Mouse (Mus musculus) kidney, postnatal 0 days (tissue): ENCODE measurements around the gene Rps26. TPM values are rescaled to one million over a fixed set of nuclear protein-coding genes. Genes with fewer than 3 reads are reported as not detected.
"Not testable (repeated sequence)": the region's sequence is repeated elsewhere in the genome, so short reads cannot be mapped to it uniquely, and the experiment has no call there.

ENCODE experiments used
- ATAC-seq: fragments of 200-750 bp; cut with Nextera tagmentation; replicated peaks from 2 replicates; pipeline ENCODE4 v1.8.0; 2017; ENCODE audit warnings: low read depth, moderate number of reproducible peaks, moderate TSS enrichment, moderate library complexity; ENCODE audit not compliant: low FRiP score
- DNase-seq: peaks from one replicate; pipeline ENCODE4 v3.0.0-alpha.2; 2016; ENCODE audit warnings: low spot score
- H3K27ac ChIP-seq: fragments of 300-500 bp; sonication (generic); 2 replicates; pipeline ENCODE4 v1.5.1; 2014; ENCODE audit warnings: mild to moderate bottlenecking
- H3K27me3 ChIP-seq: fragments of 300-500 bp; sonication (generic); 2 replicates; pipeline ENCODE4 v1.6.1; 2014; ENCODE audit warnings: low read length, mixed read lengths; ENCODE audit not compliant: insufficient read depth
- H3K36me3 ChIP-seq: fragments of 300-500 bp; sonication (generic); 2 replicates; pipeline ENCODE4 v1.6.1; 2014; ENCODE audit warnings: low read length, mixed read lengths; ENCODE audit not compliant: insufficient read depth
- H3K4me1 ChIP-seq: fragments of 300-500 bp; sonication (generic); replicated peaks from 2 replicates; pipeline ENCODE4 v1.6.1; 2014; ENCODE audit warnings: antibody characterized with exemption, low read length, mixed read lengths; ENCODE audit not compliant: insufficient read depth
- H3K4me2 ChIP-seq: fragments of 300-500 bp; sonication (generic); 2 replicates; pipeline ENCODE4 v1.6.1; 2014; ENCODE audit warnings: mild to moderate bottlenecking, low read length, moderate library complexity, mixed read lengths
- H3K4me3 ChIP-seq: fragments of 300-500 bp; sonication (generic); replicated peaks from 2 replicates; pipeline ENCODE4 v1.5.1; 2014; ENCODE audit warnings: low read depth, low read length
- H3K9ac ChIP-seq: fragments of 300-500 bp; sonication (generic); 2 replicates; pipeline ENCODE4 v1.6.1; 2014; ENCODE audit warnings: low read depth, low read length
- H3K9me3 ChIP-seq: fragments of 300-500 bp; sonication (generic); replicated peaks from 2 replicates; pipeline ENCODE4 v1.6.1; 2016; ENCODE audit warnings: low read length, inconsistent platforms, mixed read lengths
- CTCF ChIP-seq: IDR thresholded peaks from 2 replicates; pipeline ENCODE4 v1.5.1; 2016; ENCODE audit warnings: antibody characterized with exemption, low read depth, mild to moderate bottlenecking, moderate library complexity
- WGBS: fragments of 180-500 bp; shearing (Covaris S2); extraction: QIAGEN DNeasy Blood & Tissue Kit; methylation state at CpG from one replicate; pipeline ENCODE4 v1.1.7; 2014; 5-methylcytosine and 5-hydroxymethylcytosine counted together
- polyA plus RNA-seq: library from polyadenylated mRNA; unstranded; fragments of >200 nt; fragmentation: Nextera tagmentation; extraction: Ambion mirVana; gene quantifications from 2 replicates; pipeline ENCODE4 v1.2.1, GENCODE M21; 2015

Gene Rps26
- polyA plus RNA-seq, 1 experiment from 2014 or later = 985 TPM

GRCm38 (mm10) chr10:128622702-128623101 lies 3.8 kb downstream of the Rps26 start:
- no peaks in the 10 kb centered on the region for H3K4me1 ChIP-seq
- H3K4me2 ChIP-seq = no peak overlapping the region
- WGBS = 92% methylated on average over 4 of the region's 4 CpGs
- H3K9ac ChIP-seq = no peak overlapping the region
- H3K27ac ChIP-seq = no peak overlapping the region
- no peaks in the 10 kb centered on the region for H3K27me3 ChIP-seq
- DNase-seq = no peak
- peaks cover 14% of the 10 kb centered on the region; the same call in 1 of the 2 replicates for H3K36me3 ChIP-seq
- no peak for TF ChIP-seq CTCF
- no peak overlapping the region for H3K4me3 ChIP-seq
- no peak for ATAC-seq
- no peaks in the 10 kb centered on the region for H3K9me3 ChIP-seq

- no peak; the same call in 1 of the 2 replicates for TF ChIP-seq CTCF
- ATAC-seq (no peak), DNase-seq (peak; percentile 21)
- H3K9me3 ChIP-seq = no peaks in the 10 kb centered on the region
- H3K9ac ChIP-seq = no peak overlapping the region
- H3K27ac ChIP-seq = 0 out of 2 replicates have a peak overlapping the region, but pooled peaks have one; percentile 8
- H3K4me1 ChIP-seq = no peaks in the 10 kb centered on the region
- H3K36me3 ChIP-seq = peaks cover 14% of the 10 kb centered on the region; the same call in 1 of the 2 replicates
- H3K4me3 ChIP-seq = no peak overlapping the region
- H3K4me2 ChIP-seq = no peak overlapping the region
- 65% methylated on average over 3 of the region's 3 CpGs for WGBS
- no peaks in the 10 kb centered on the region for H3K27me3 ChIP-seq
These were observed 4.5 kb downstream of the Rps26 start for GRCm38 (mm10) chr10:128621986-128622520.

DNA sequence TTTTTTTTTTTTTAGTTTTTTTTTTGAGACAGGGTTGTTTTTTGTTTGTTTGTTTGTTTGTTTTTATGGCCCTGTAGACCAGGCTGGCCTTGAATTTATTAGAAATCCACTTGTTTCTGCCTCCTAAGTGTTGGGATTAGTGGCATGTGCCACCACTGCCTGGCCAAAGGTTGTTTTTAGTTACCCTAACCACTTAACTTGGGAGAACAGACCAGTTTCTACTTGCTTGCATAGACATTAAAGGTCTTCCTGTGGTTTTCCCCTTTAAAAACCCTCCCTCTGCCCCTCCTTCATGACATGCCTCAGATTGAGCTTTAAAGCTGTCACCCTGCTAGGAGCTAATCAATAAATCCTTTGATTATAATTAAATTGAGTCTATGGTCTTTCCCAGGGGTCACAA lies 6.3 kb downstream of the Rps26 start:
- Histone ChIP-seq H3K9ac (no peak overlapping the region), H3K4me3 (no peak overlapping the region), H3K9me3 (no peaks in the 10 kb centered on the region), H3K4me2 (no peak overlapping the region), H3K36me3 (peaks cover 14% of the 10 kb centered on the region; the same call in 1 of the 2 replicates), H3K4me1 (no peaks in the 10 kb centered on the region), H3K27ac (no peak overlapping the region), H3K27me3 (no peaks in the 10 kb centered on the region)
- no peak for ATAC-seq
- no peak for DNase-seq
- TF ChIP-seq CTCF = no peak

DNA sequence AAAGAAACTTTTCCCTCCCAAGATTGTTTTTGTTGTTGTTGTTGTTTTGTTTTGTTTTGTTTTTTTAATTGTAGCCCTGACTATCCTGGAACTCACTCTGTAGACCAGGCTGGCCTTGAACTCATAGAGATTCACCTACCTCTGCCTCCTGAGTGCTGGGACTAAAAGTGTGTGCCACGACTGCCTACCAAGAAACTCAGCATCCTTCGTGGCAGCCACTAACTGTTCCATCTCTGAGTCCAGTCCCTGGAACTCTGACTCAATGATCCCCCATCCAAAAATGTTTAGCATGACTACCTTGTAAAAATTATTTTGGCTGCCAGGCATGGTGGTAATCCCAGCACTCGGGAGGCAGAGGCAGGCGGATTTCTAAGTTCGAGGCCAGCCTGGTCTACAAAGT lies 7.4 kb downstream of the Rps26 start:
- not testable (repeated sequence) for H3K36me3 ChIP-seq, H3K27ac ChIP-seq, H3K4me1 ChIP-seq, H3K9ac ChIP-seq, DNase-seq, H3K4me3 ChIP-seq, H3K9me3 ChIP-seq, ATAC-seq, H3K27me3 ChIP-seq, H3K4me2 ChIP-seq
- 90% methylated on average over 5 of the region's 5 CpGs for WGBS

DNA sequence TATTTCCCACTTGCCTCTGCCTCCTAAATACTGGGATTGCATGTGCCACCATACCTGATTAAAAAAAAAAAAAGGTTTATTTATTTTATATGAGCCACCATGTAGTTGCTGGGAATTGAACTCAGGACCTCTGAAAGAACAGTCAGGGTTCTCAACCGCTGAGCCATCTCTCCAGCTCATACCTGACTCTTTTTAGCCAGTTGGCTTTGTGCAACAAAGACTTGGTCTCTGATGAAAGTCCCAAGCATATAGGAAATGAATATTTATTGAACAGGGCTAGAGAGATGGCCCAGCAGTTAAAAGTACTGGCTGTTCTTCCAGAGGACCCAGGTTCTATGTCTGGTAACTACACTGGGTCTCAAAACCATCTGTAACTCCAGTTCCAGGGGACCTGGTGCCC lies 8.0 kb downstream of the Rps26 start:
- 82% methylated on average over 1 of the region's 1 CpGs for WGBS
- no peak overlapping the region for H3K27ac ChIP-seq
- no peaks in the 10 kb centered on the region for H3K27me3 ChIP-seq
- no peak overlapping the region for H3K4me2 ChIP-seq
- H3K9ac ChIP-seq = no peak overlapping the region
- no peak for TF ChIP-seq CTCF
- H3K9me3 ChIP-seq = no peaks in the 10 kb centered on the region
- ATAC-seq = no peak
- no peak for DNase-seq
- H3K4me1 ChIP-seq = no peaks in the 10 kb centered on the region
- H3K4me3 ChIP-seq = no peak overlapping the region
- H3K36me3 ChIP-seq = peaks cover 4% of the 10 kb centered on the region; the same call in 1 of the 2 replicates

GRCm38 (mm10) chr10:128615798-128616448 lies 10.6 kb downstream of the Rps26 start:
- not testable (repeated sequence) for H3K27me3 ChIP-seq, H3K4me1 ChIP-seq, DNase-seq, ATAC-seq, H3K27ac ChIP-seq, H3K36me3 ChIP-seq, H3K4me2 ChIP-seq, H3K9ac ChIP-seq, H3K9me3 ChIP-seq, H3K4me3 ChIP-seq
- 82% methylated on average over 6 of the region's 7 CpGs for WGBS

- no peak overlapping the region for H3K4me3 ChIP-seq
- no peak overlapping the region for H3K27ac ChIP-seq
- H3K9me3 ChIP-seq = no peaks in the 10 kb centered on the region
- no peaks in the 10 kb centered on the region for H3K36me3 ChIP-seq
- H3K9ac ChIP-seq = no peak overlapping the region
- ATAC-seq (no peak), DNase-seq (no peak)
- no peaks in the 10 kb centered on the region for H3K4me1 ChIP-seq
- H3K4me2 ChIP-seq = no peak overlapping the region
- H3K27me3 ChIP-seq = no peaks in the 10 kb centered on the region
- 46% methylated on average over 3 of the region's 3 CpGs for WGBS
- peak; percentile 42 for TF ChIP-seq CTCF
These were observed 11.6 kb downstream of the Rps26 start for GRCm38 (mm10) chr10:128614934-128615333.

DNA sequence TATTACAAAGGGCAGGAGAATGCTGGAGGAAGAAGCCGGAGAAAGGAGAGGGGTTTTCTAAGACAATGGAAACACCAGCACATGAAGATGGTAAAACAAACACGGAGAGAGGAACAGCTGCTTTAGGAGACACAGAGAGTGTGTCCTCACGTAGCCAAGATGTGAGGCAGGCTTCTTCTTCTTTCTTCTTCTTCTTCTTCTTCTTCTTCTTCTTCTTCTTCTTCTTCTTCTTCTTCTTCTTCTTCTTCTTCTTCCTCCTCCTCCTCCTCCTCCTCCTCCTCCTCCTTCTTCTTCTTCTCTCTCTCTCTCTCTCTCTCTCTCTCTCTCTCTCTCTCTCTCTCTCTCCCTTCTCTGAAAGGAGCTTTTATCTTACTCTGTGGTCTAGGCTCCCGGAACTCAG lies 12.7 kb downstream of the Rps26 start:
- H3K4me2 ChIP-seq, H3K4me3 ChIP-seq, H3K9ac ChIP-seq, H3K4me1 ChIP-seq, DNase-seq, H3K36me3 ChIP-seq, H3K27ac ChIP-seq, H3K27me3 ChIP-seq, H3K9me3 ChIP-seq, ATAC-seq: not testable (repeated sequence)
- WGBS = 78% methylated on average over 4 of the region's 4 CpGs
